Comparison of ENCODE assay signal across 16 mouse cellular contexts in the genomic region with DNA sequence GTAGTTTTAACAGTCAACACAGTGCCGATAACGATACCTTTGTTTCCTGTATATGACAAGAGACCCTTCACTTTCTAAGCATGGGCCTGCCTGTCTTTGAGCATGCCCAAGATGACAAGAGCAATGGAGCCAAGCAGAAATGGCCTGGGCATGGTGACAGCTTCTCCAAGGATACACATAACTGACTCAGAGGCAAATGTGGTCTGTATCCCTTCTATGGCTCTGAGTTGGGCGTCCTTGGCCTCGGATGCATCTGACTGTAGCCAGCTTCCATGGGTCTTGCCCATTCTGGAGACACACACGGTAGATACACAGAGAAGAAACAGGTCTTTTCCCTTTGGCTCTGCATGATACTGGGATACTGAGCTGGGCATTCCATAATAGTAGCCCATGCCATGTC.
"Had no signal": no experiment of that assay in that cellular context is flagged by ENCODE, and none has a peak within 500 bp of the region (broad histone marks: within the 10 kb centered on the region; RNA-seq: fewer than 3 reads in every experiment).

No protein-coding gene starts in this region.

- H3K27me3 ChIP-seq: kidney, embryonic 15.5 days; liver, embryonic 13.5 days; stomach, embryonic 15.5 days had no signal

- H3K9me3 ChIP-seq: kidney, embryonic 15.5 days; liver, embryonic 13.5 days; stomach, embryonic 15.5 days had no signal

- H3K36me3 ChIP-seq: kidney, embryonic 15.5 days; liver, embryonic 13.5 days; stomach, embryonic 15.5 days had no signal

- H3K27ac ChIP-seq: kidney, embryonic 15.5 days; layer of hippocampus, adult 2 months; liver, embryonic 13.5 days; stomach, embryonic 15.5 days had no signal

- H3K4me2 ChIP-seq: kidney, embryonic 15.5 days; liver, embryonic 13.5 days; midbrain, embryonic 11.5 days; stomach, embryonic 15.5 days had no signal

- H3K9ac ChIP-seq: kidney, embryonic 15.5 days; liver, embryonic 13.5 days; stomach, embryonic 15.5 days had no signal

- H3K4me3 ChIP-seq: kidney, embryonic 15.5 days; layer of hippocampus, adult 2 months; liver, embryonic 13.5 days; stomach, embryonic 15.5 days had no signal

- DNase-seq: kidney, adult 8-10 months; kidney, postnatal 25 days; layer of hippocampus, adult 9-11 months; liver, embryonic 13.5 days; lung, adult 2 months; lung, postnatal 14 days; lung, postnatal 4 days; midbrain, embryonic 14.5 days; retina, postnatal 1 day; right cerebral cortex, postnatal 25 days; spleen, adult 18-20 months; thymus, postnatal 25 days had no signal

- H3K4me1 ChIP-seq: kidney, embryonic 15.5 days; liver, embryonic 13.5 days; stomach, embryonic 15.5 days had no signal
